Mouse (Mus musculus) cerebellum, postnatal 14 days (tissue): ENCODE data around the gene Col4a4.
A peak's percentile ranks its signal among the peaks of the same experiment; 100 is the strongest.

Experiments used
- DNase-seq, 2 experiments: peaks; one replicate each; pipeline ENCODE4 v3.0.0; 2021; ENCODE audit warnings: mixed read lengths in 2 of 2

The Col4a4 gene

GRCm38 (mm10) chr1:82475254-82475653 is 111.4 kb downstream of the Col4a4 start:
- DNase-seq: no peak

DNA sequence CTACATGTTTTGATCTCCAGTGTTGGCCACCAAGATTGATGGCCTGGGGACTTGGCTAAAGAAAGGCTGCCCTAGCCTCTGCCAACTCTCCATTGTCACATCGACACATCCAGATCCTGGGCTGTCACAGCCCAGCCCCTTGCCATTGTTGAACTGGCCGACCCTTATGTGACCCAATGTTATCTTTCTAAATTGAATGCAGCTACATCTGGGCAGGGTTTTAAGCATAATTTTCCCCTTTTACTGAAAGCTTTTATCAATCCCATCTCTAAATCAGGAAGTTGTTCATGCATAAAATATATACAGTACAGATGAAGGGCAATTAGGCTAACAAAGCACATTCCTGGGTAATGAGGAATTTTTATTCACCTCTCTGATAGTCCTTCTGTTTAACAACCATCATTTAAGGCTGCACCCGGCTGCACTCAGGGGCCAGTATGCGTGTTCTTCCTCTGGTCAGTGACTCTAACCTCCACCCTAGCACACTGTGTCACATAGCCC is 112.1 kb downstream of the Col4a4 start:
- DNase-seq: no peak

GRCm38 (mm10) chr1:82473467-82473866 is 113.2 kb downstream of the Col4a4 start:
- no peak for DNase-seq

- DNase-seq: no peak
Measured at GRCm38 (mm10) chr1:82470516-82471225, 116.0 kb downstream of the Col4a4 start.

- no peak for DNase-seq
Measured at GRCm38 (mm10) chr1:82468872-82469271, 117.8 kb downstream of the Col4a4 start.

- no peak for DNase-seq
Measured at GRCm38 (mm10) chr1:82465321-82465853, 121.3 kb downstream of the Col4a4 start.

GRCm38 (mm10) chr1:82461041-82461440 is 125.6 kb downstream of the Col4a4 start:
- DNase-seq: no peak

DNA sequence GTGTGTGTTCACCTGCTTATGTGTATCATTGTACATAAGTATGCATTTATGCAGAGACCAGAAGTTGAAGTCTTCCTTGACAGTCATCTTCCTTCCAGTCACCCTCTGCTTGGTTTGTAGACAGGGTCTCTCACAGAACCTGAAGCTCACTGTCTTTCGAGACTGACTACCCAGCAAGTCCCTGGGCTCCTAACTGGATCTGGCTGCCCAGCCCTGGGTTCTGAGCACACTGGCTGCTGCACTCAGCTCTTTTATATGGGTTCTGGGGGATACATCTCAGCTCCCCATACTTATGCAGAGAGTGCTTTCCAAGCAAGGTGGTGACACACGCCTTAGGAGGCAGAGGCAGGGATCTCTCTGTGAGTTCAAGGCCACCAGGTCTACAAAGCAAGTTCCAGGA is 126.7 kb downstream of the Col4a4 start:
- DNase-seq: no peak

GRCm38 (mm10) chr1:82459350-82459749 is 127.3 kb downstream of the Col4a4 start:
- DNase-seq: no peak

- peak; percentile 29 to 46 for DNase-seq
Measured at GRCm38 (mm10) chr1:82454031-82454430, 132.6 kb downstream of the Col4a4 start.

DNA sequence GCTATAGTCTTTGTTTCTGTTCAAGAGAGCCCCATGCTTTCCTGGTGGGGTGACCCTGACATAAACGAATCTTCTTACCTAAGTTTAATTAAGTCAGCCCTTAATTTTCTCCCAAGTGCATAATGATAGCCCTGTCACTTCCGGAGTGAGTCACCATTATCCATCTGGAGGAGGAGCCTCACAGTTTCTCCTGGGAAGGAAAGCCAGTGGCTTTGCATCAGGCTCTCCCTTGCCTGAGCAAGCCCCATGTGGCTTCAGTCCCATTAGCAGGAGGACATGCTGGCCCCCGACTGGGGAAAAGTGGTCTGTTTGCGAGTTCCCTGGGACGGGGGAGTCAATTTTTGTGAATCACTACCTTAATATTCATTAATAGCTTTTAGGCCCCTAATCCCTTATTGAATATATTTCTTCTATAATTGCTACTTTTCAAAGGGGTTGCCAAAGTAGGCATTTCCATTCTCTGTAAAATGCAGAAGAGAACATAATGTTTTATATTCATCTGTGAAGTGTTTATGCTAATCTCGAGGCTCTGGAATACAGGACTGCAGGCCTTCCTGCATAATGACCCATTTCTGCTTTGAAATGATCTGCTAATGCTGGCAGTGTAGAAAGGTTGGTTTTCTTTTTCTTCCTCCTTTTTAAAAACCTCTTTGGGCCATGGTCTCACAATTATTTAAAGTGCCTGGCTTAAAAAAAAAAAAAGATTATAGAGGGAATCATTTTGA is 134.6 kb downstream of the Col4a4 start:
- no peak for DNase-seq

DNA sequence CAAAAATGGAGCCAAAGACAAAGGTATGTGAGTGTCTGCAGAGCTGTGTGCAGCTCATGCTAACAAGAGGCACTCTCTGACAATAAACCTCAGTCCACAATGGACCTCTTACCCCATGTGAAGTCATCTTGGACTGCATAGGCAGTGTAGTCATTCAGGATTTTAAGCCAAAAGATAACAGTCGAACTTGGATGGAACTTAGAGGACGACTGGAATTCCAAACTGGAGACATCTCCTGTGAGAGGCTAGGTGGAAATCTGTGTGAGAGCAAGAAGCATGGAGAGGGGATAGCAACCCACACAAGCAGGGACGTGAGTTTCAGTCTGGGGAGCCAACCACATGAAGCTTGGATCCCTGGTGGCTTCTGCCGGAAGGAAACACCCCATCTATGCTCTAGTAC is 136.8 kb downstream of the Col4a4 start:
- DNase-seq: no peak

GRCm38 (mm10) chr1:82446049-82446448 is 140.6 kb downstream of the Col4a4 start:
- DNase-seq: no peak

DNA sequence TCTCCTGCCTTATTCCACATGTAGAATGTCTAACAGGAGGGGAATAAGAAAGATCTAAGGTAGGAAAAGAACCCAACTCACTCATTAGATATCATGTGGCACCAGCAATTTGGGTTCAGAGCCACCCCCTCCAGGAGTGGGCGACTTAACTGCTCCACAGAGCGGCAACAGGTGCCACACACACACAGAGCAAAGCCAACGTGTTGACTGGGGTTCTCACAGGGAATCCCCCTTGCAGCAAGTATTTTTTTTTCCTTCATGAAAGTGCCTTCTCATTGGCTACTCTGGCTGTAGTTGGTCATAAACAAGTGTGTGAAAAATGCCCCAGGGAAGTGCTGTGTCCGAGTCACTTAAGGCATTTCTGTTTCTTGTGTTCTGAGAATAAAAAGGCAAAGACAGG is 143.1 kb downstream of the Col4a4 start:
- DNase-seq: no peak

DNA sequence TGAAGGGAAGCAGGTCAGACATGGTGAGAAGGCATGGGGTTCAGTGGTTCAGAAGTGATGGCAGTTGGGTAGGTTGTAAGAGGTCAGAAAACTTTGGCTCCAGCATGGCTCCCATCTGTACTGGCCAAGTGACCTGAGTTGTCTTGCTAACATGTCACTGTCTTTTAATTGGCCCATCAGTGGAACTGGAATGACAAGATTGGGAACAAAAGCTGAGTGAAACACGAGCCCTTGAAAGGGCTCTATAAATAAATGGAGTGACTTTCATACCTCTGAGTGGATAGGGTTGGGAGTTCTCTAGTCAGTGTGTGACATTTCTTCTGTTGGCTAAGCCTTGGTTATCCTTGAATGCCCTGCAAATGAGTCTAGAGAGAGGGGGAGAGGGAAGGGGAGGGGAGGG is 146.5 kb downstream of the Col4a4 start:
- DNase-seq: no peak

DNA sequence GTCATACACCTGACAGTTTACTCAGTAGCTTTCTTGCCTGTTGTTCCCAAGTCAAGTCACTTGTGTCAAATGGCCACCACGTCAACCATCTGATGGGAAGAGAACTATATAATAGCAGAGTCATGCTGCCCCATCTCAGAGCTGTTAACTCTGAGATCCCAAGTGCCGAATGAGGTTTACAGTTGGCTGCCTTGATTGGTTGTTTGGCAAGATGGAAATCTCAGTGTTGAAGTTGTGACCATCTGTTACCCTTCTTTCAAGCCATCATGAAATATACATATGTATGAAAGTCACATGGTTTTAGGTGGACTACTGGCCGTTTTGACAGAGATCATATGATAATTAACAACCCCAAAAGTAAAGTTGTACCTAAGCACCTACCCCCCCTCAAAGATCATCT is 149.4 kb downstream of the Col4a4 start:
- DNase-seq: no peak

- no peak for DNase-seq
Measured at GRCm38 (mm10) chr1:82433649-82434005, 153.0 kb downstream of the Col4a4 start.

GRCm38 (mm10) chr1:82432919-82433648 is 153.6 kb downstream of the Col4a4 start:
- DNase-seq: peak; percentile 86 to 87

DNA sequence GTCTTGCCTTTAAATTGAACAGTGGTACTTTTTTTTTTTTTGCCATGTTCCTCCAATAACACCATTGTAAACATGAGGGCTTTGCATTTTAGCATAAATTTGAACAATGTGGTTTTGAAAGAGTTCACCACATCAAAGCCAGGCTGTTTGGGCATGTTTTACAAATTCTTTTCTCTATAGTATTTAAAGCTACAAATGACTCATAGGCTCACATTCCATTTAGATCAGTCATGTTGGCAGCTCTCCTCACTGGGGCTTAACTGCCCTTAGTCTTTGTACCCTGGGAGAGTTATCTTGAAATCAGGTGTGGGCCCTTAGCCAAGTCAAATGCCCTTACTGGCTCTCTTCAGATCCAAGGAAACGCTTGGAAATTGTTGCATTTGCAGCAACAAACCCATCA is 157.6 kb downstream of the Col4a4 start:
- no peak for DNase-seq

DNA sequence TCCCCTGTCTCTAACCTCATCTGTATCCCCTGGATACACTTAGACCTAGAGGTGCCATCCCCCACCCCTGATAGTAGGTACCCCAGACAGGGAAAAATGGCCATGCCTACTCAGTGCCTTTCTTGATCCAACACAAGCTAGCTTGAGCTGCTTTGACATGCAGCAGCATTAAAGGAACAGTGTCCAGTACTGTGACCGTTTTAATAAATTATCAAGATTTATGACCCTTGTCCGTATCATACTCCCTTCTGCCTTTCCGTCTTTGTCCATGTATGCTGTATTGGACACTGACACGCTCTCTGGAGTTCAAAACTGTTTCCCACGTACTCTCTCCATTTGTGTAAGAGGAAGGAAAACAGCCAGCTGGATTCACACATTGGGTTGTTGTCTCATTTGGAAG is 158.9 kb downstream of the Col4a4 start:
- DNase-seq: no peak

DNA sequence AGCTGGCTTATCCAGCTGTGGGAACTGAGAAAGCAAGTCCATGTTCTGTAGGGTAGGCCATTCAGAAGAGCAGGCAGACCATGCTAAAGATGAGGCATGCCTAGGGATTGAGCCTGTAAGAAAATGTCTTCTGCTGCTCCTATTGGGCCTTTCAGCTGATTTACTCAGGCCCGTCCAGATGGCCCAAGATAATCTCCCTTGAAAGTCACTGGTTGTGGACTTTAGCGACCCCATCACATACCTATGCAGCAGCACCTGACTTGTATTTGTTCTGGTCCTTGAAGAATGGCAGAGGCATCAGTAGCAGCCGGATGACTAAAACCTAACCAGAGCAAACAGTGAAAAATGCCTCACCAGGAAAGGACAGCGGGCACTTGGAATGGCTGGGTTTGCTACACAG is 171.0 kb downstream of the Col4a4 start:
- no peak for DNase-seq

- no peak for DNase-seq
Measured at GRCm38 (mm10) chr1:82414434-82415045, 172.1 kb downstream of the Col4a4 start.

- no peak for DNase-seq
Measured at GRCm38 (mm10) chr1:82412085-82412484, 174.6 kb downstream of the Col4a4 start.
